Mouse (Mus musculus): ENCODE data around the gene Atp6v0e2.

The Atp6v0e2 gene

DNA sequence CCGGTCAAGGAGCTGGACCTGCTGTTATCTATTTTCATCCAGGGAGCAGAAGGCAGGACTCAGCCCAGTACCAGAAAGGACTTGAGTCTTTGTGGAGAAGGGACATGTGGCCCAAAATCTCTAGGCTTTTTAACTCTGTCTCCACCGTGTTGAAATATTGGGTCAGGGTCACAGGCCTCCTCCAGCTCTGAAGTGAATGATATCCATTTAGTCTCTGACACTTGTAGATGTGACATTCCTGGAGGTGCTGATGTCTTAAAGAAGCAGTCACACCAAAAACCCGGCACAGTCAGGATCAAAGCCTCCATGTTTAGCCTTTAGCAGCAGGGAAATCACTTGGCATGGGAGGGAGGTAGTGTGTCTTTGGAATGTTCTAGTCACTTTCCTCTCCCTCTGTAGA, 3.3 kb downstream of the Atp6v0e2 start:
- DNase-seq (ENCODE audit: low spot score in 2 of 2) = no peak

GRCm38 (mm10) chr6:48541560-48542450, 4.4 kb downstream of the Atp6v0e2 start:
- no peak for DNase-seq (ENCODE audit: low spot score in 2 of 2)

- DNase-seq (ENCODE audit: low spot score in 2 of 2) = no peak
Observed at GRCm38 (mm10) chr6:48542631-48543030, 5.2 kb downstream of the Atp6v0e2 start.

DNA sequence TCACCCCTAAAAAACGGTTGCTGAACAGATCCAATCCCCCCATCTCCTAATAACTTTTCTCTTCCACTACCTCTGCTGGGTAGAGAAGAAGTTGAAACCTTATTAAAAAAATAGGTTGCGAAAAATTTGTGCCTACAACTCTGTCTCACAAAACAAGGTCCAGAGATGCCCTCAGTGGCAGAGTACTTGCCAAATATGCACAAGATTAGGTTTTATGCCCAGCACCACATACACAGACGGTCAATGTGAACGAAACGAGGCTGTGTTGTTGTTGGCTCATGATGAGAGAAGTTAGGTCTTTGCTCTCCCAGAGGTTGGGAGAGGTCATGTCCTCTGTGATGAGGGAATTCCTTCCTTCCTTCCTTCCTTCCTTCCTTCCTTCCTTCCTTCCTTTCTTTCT, 7.8 kb downstream of the Atp6v0e2 start:
- no peak for DNase-seq (ENCODE audit: low spot score in 2 of 2)

DNA sequence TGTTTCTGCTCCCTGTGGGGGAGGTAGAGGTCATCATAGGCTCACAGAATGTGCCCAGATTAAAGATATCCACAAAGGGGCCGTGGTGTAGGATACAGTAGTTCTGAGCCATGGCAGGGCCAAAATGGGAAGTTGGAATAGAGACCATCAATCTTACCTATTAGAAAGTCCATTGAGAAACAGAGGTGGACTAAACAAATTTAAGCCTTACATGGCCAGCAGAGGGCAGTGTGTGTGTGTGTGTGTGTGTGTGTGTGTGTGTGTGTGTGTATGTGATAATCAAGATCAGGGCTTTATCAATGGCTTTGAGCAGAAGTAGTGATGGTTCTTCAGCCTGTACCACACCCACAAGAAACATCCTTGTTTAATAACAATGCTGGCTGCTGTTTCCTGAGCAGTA, 8.9 kb downstream of the Atp6v0e2 start:
- DNase-seq (ENCODE audit: low spot score in 2 of 2) = no peak

GRCm38 (mm10) chr6:48546858-48547257, 9.4 kb downstream of the Atp6v0e2 start:
- no peak for DNase-seq (ENCODE audit: low spot score in 2 of 2)

DNA sequence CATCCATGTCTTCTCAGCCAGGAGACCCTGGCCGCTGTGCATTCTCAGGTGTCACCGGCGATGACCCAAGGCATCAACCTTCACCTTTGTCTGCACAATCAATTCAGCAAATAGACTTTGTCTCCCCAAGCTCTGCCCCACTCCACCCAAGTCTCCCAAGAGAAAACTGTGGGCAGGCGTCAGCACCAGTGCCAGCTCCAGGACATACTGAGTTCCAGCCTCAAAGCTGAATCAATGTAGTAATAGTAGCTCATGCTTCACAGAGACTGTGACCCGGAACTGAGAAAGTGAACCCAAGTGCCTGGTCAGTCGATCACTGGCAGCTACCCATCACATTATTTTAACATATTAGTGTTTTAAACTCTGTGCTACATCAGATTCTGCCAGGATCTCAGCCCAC, 10.9 kb downstream of the Atp6v0e2 start:
- no peak for DNase-seq (ENCODE audit: low spot score in 2 of 2)

GRCm38 (mm10) chr6:48552918-48553317, 15.5 kb downstream of the Atp6v0e2 start:
- no peak for DNase-seq (ENCODE audit: low spot score in 2 of 2)

DNA sequence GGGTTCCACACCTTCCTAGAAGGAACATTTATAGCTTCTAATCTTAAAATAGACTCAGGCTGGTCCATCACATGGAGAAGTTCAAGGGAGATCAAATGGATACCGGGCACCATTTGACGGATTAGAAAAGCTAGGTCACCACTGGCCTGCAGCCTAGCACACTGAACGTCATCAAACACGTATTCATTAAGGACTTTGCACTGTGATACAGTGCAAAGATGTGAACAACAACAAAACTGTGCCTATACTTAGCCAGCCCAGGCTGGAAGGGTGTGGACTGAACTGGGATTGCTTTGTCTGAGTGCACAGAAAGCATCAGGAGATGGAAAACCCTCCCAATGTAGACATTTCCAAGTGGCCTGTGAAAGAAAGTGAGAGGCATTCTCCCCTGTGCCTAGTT, 16.4 kb downstream of the Atp6v0e2 start:
- no peak for DNase-seq (ENCODE audit: low spot score in 2 of 2)

DNA sequence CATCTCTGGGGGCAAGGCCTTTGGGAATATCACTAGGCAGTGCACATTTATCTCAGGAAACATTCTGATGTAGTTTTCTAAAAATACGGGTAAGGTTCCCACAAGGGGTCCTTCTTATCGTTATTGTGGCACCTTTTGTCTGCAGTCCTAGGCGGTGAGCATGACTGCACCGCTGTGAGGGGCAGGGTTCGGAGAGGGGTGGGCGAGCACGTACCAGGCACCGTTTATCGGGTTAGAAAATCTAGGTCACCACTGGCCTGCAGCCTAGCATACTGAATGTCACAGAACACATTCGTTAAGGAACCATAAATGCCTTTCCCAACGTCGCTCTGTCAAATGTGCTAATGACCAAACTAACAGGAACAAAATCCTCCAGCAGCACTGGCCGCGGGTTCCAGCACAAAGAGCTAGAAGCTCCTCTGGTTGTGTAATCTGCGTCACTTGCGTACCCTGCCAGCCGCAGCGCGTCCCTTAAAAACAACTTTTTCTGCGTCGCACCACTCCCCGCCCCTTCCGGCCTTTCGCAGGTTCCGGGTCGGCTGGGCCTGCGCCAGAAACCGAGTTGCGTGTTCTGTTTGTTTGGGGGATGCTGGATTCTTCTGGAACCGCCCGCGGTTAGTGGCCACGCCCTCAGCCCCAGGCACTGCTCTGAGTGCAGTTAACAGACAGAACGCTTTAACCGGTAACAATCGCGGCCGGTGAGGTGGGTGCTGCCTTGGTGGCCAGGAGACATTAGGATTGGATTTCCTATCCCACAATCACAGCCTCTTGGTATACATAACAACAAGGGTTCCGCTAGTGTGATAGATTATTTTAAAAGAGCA, 17.1 kb downstream of the Atp6v0e2 start, which contains the start of gene Lrrc61:
Gene Lrrc61, plus strand, starts transcription at position 517 of the 824 bp plus-strand sequence.
- DNase-seq (ENCODE audit: low spot score in 2 of 2) = peak; percentile 95 to 96

DNA sequence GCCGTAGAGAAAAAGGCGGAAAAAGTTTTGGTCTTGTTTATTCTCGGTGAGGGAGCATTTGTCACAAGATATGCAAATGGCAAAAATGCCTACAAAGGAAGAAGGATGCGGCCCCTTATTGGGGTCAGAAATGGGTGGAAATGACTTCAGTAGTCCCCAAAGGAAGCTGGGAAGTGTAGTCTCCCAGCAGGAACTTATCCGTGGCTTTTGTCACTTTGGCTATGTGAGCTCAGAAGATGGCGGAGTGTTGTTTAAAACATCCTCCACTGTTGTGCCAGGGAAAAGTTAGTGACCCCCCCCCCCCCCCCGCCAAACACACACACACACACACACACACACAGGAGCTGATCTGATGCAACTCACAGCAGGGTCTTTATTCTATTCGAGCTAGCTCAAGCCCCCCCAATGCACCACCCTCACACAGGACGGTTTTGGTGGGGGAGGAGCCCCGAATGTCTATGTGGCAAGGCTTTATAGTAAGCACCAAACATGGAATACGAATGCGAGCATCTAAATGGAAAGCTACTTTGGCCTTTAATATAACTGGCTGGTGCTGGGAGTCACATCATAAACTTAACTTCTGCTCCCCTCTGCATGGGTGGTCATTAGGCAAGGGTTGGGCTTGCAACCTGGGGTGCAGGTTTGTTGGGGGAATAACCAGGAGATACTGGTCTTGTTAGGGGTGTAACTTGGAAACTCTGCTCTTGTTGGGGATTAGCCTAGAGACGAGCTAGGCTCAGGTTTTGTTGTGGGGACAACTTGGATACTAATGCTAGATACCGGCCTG, 17.9 kb downstream of the Atp6v0e2 start:
- peak in 1 of 2 experiments; percentile 45 for DNase-seq (ENCODE audit: low spot score in 2 of 2)

- no peak for DNase-seq (ENCODE audit: low spot score in 2 of 2)
Observed at GRCm38 (mm10) chr6:48555956-48556355, 18.5 kb downstream of the Atp6v0e2 start.

GRCm38 (mm10) chr6:48565693-48566310, 28.4 kb downstream of the Atp6v0e2 start:
- DNase-seq (ENCODE audit: low spot score in 2 of 2) = no peak

- no peak for DNase-seq (ENCODE audit: low spot score in 2 of 2)
Observed at GRCm38 (mm10) chr6:48566312-48566711, 28.9 kb downstream of the Atp6v0e2 start.

DNA sequence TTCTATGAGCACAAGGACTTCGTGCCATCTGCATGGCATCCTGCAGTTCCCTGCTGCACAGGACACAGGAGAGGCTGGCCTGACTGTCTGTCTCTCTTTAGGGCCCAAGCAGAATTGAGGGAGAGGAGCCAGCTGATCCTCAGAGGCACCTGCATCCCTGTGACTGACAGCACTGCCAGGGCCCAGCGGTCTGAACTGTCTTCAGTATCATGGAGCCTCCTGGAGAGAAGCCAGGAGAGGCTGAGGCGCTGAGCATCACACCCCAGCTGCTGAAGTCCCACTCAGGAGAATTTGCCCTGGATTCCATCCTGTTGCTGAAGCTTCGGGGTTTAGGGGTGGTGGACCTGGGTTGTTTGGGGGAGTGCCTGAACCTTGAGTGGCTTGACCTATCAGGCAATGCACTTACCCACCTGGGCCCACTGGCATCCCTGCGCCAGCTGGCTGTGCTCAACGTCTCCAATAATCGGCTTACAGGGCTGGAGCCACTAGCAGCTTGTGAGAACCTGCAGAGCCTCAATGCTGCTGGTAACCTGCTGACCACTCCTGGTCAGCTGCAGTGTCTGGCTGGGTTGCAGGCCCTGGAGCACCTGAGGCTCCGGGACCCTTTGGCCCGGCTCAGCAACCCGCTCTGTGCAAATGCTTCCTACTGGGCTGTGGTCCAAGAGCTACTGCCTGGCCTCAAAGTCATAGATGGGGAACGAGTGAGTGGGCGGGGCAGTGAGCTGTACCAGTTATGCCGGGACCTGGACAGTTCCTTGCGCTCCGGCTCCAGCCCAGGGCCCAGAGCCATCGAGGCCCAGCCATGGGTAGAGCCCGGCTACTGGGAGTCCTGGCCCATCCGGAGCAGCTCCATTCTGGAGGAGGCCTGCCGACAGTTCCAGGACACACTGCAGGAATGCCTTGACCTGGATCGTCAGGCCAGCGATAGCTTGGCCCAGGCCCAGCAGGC, 30.9 kb downstream of the Atp6v0e2 start:
- DNase-seq (ENCODE audit: low spot score in 2 of 2) = no peak

DNA sequence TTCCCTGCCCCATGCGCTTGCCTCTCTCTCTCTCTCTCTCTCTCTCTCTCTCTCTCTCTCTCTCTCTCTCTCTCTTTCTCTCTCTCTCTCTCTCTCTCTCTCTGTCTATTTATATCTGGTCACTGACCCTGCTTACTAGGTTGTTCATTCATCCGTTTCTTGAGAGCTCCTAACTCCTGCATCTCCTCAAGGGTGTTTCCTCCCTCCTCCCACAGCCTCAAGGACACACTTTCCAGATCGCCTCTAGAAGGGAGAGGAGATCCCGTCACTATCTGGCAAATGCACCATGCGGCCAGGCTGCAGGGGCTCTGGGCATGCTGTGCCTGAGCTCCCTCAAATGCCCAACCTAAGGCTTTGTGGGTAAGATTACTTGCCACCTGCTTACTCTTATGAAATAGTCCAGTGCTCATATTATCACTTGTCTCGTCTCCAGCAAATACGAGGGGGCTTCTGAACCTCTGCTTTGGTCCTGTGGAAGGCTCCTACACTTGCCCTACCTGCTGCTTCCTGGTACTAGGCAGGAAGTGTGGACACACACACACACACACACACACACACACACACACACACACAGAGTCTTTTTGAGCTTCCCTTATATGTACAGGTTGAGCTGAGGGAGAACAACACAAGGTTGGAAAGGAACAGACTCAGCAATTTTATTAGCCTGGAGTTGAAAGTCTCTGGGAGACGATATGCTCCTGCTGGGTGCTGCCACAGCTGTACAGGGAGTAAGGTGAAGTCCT, 31.8 kb downstream of the Atp6v0e2 start:
- DNase-seq (ENCODE audit: low spot score in 2 of 2) = no peak

GRCm38 (mm10) chr6:48572014-48572413, 34.6 kb downstream of the Atp6v0e2 start:
- no peak for DNase-seq (ENCODE audit: low spot score in 2 of 2)

- DNase-seq (ENCODE audit: low spot score in 2 of 2) = no peak
Observed at GRCm38 (mm10) chr6:48572572-48573061, 35.2 kb downstream of the Atp6v0e2 start, which contains the start of gene Rarres2. Gene Rarres2 (minus strand): TSS chr6:48572789.

GRCm38 (mm10) chr6:48573280-48573679, 35.9 kb downstream of the Atp6v0e2 start:
- no peak for DNase-seq (ENCODE audit: low spot score in 2 of 2)

Measured in frontal cortex, postnatal 14 days (tissue).